ENCODE assay signal across 8 mouse cellular contexts in genomic region chr11:103809611-103810598, GRCm38 (mm10). TPM values are rescaled to one million over a fixed set of nuclear protein-coding genes. Genes with fewer than 3 reads are reported as not detected.
DNase-seq lines count a peak whose midpoint lies in the region; ATAC-seq and TF ChIP-seq lines count a peak whose summit lies in the region.

No protein-coding gene starts in this region.

- no peak overlapping the region for H3K27ac ChIP-seq in heart, adult 2 months
- no peak overlapping the region for H3K27ac ChIP-seq in embryonic facial prominence, embryonic 14.5 days (replicated peaks; ENCODE audit: low read depth, low read length)
- H3K27ac ChIP-seq in hindbrain, embryonic 16.5 days (ENCODE audit: low read depth, low read length), result peak overlapping the region; percentile 83
- H3K27ac ChIP-seq in liver, postnatal 0 days (ENCODE audit: low read depth), result no peak overlapping the region
- H3K27ac ChIP-seq in stomach, embryonic 14.5 days (ENCODE audit: low read length), result no peak overlapping the region

- intact Hi-C loops in heart, adult 2 months (cut with DNase I), result no loop called here

- peaks cover 14% of the 10 kb centered on the region for H3K27me3 ChIP-seq in heart, adult 2 months (ENCODE audit: control insufficient read depth, insufficient read depth, low read length)
- peaks cover 55% of the 10 kb centered on the region for H3K27me3 ChIP-seq in embryonic facial prominence, embryonic 14.5 days (replicated peaks; ENCODE audit: control insufficient read depth, insufficient read depth, low read length)
- H3K27me3 ChIP-seq in hindbrain, embryonic 16.5 days (replicated peaks; ENCODE audit: control insufficient read depth, insufficient read depth, low read length), result no peaks in the 10 kb centered on the region
- peaks cover 55% of the 10 kb centered on the region for H3K27me3 ChIP-seq in liver, postnatal 0 days (ENCODE audit: insufficient read depth, low read length)
- peaks cover 41% of the 10 kb centered on the region for H3K27me3 ChIP-seq in stomach, embryonic 14.5 days (ENCODE audit: control insufficient read depth, insufficient read depth, low read length)

- peak in 1 of 2 experiments; percentile 21 for DNase-seq in heart, adult 2 months
- DNase-seq in heart, adult 18-20 months, result no peak
- DNase-seq in Muller cell, postnatal 12 days (ENCODE audit: inconsistent ontology term), result peak; percentile 35
- peak; percentile 49 for DNase-seq in embryonic facial prominence, embryonic 14.5 days (ENCODE audit: low spot score)
- no peak for DNase-seq in liver, postnatal 0 days

- no peak for TF ChIP-seq POLR2A in heart, adult 2 months (IDR thresholded peaks at IDR 0.05; ENCODE audit: insufficient read depth, low read depth, low read length)

- no peaks in the 10 kb centered on the region for H3K79me2 ChIP-seq in heart, adult 2 months (replicated peaks; ENCODE audit: control insufficient read depth, insufficient read depth, low read length)

- H3K9ac ChIP-seq in heart, adult 2 months (ENCODE audit: low read depth, low read length), result no peak overlapping the region
- peak overlapping the region; percentile 62 for H3K9ac ChIP-seq in embryonic facial prominence, embryonic 14.5 days (ENCODE audit: low read depth, low read length)
- H3K9ac ChIP-seq in hindbrain, embryonic 16.5 days (ENCODE audit: low read depth, low read length), result peak overlapping the region; percentile 82
- H3K9ac ChIP-seq in liver, postnatal 0 days (replicated peaks), result no peak overlapping the region; the same call in 1 of the 2 replicates
- peak overlapping the region; percentile 25; the same call in 1 of the 2 replicates for H3K9ac ChIP-seq in stomach, embryonic 14.5 days (replicated peaks; ENCODE audit: low read depth, low read length)

- H3K4me3 ChIP-seq in heart, adult 2 months, result peak overlapping the region; percentile 44
- H3K4me3 ChIP-seq in embryonic facial prominence, embryonic 14.5 days (ENCODE audit: low read depth, low read length), result peak overlapping the region; percentile 54
- H3K4me3 ChIP-seq in hindbrain, embryonic 16.5 days (ENCODE audit: low read length), result peak overlapping the region; percentile 57
- H3K4me3 ChIP-seq in liver, postnatal 0 days (ENCODE audit: low read depth, low read length), result peak overlapping the region; percentile 47
- peak overlapping the region; percentile 51 for H3K4me3 ChIP-seq in stomach, embryonic 14.5 days (ENCODE audit: low read depth, low read length)

- no peaks in the 10 kb centered on the region for H3K36me3 ChIP-seq in heart, adult 2 months (ENCODE audit: control insufficient read depth, insufficient read depth, low read length)
- no peaks in the 10 kb centered on the region for H3K36me3 ChIP-seq in embryonic facial prominence, embryonic 14.5 days (ENCODE audit: control insufficient read depth, insufficient read depth, low read length)
- peaks cover 7% of the 10 kb centered on the region; the same call in 1 of the 2 replicates for H3K36me3 ChIP-seq in hindbrain, embryonic 16.5 days (ENCODE audit: control insufficient read depth, insufficient read depth, low read length)
- no peaks in the 10 kb centered on the region for H3K36me3 ChIP-seq in liver, postnatal 0 days (replicated peaks; ENCODE audit: insufficient read depth, low read length)
- no peaks in the 10 kb centered on the region for H3K36me3 ChIP-seq in stomach, embryonic 14.5 days (ENCODE audit: control insufficient read depth, insufficient read depth, low read length)

- WGBS in heart, adult 2 months, result 4% methylated on average over 92 of the region's 107 CpGs
- 2% methylated on average over 42 of the region's 107 CpGs for WGBS in embryonic facial prominence, embryonic 14.5 days
- WGBS in hindbrain, embryonic 16.5 days, result under 1% methylated on average over 89 of the region's 107 CpGs
- 1% methylated on average over 72 of the region's 107 CpGs for WGBS in liver, postnatal 0 days (ENCODE audit: insufficient replicate concordance)
- WGBS in stomach, embryonic 14.5 days, result under 1% methylated on average over 98 of the region's 107 CpGs

- H3K4me1 ChIP-seq in heart, adult 2 months (ENCODE audit: control insufficient read depth, insufficient read depth, low read length), result peaks cover 2% of the 10 kb centered on the region; the same call in 1 of the 2 replicates
- peaks cover 8% of the 10 kb centered on the region; the same call in 1 of the 2 replicates for H3K4me1 ChIP-seq in embryonic facial prominence, embryonic 14.5 days (ENCODE audit: control insufficient read depth, insufficient read depth, low read length)
- H3K4me1 ChIP-seq in hindbrain, embryonic 16.5 days (ENCODE audit: control insufficient read depth, insufficient read depth, low read depth, low read length), result peaks cover 30% of the 10 kb centered on the region
- H3K4me1 ChIP-seq in liver, postnatal 0 days (ENCODE audit: insufficient read depth), result no peaks in the 10 kb centered on the region
- H3K4me1 ChIP-seq in stomach, embryonic 14.5 days (ENCODE audit: control insufficient read depth, insufficient read depth, low read length), result peaks cover 6% of the 10 kb centered on the region; the same call in 1 of the 2 replicates

- ATAC-seq in embryonic facial prominence, embryonic 14.5 days (ENCODE audit: low read depth), result peak; percentile 58
- ATAC-seq in hindbrain, embryonic 16.5 days, result peak; percentile 61
- no peak for ATAC-seq in liver, postnatal 0 days
- ATAC-seq in stomach, embryonic 14.5 days (ENCODE audit: insufficient number of reproducible peaks, insufficient read depth, low FRiP score, low read depth), result peak; percentile 56; the same call in 1 of the 2 replicates
- no peak for ATAC-seq in inflammation-experienced regulatory T-cells, adult 6 months

- no peak for TF ChIP-seq EP300 in heart, adult 2 months (IDR thresholded peaks at IDR 0.05; ENCODE audit: insufficient read depth, low read depth, low read length)
- no peak for TF ChIP-seq EP300 in liver, postnatal 0 days (IDR thresholded peaks at IDR 0.05; ENCODE audit: low read depth)

- peak overlapping the region; percentile 96 for H3K4me2 ChIP-seq in embryonic facial prominence, embryonic 14.5 days (ENCODE audit: low read depth, low read length)
- peak overlapping the region; percentile 97 for H3K4me2 ChIP-seq in hindbrain, embryonic 16.5 days (ENCODE audit: low read length)
- H3K4me2 ChIP-seq in liver, postnatal 0 days (ENCODE audit: low read depth, low read length), result peak overlapping the region; percentile 76
- H3K4me2 ChIP-seq in stomach, embryonic 14.5 days (replicated peaks; ENCODE audit: low read depth, low read length), result peak overlapping the region; percentile 99

- H3K9me3 ChIP-seq in embryonic facial prominence, embryonic 14.5 days (ENCODE audit: control insufficient read depth, low read length), result 0 out of 2 replicates have a peak, but pooled peaks cover 4% of the 10 kb centered on the region
- no peaks in the 10 kb centered on the region for H3K9me3 ChIP-seq in hindbrain, embryonic 16.5 days (ENCODE audit: control insufficient read depth, low read length)
- peaks cover 3% of the 10 kb centered on the region; the same call in 1 of the 2 replicates for H3K9me3 ChIP-seq in liver, postnatal 0 days (ENCODE audit: low read length)
- no peaks in the 10 kb centered on the region for H3K9me3 ChIP-seq in stomach, embryonic 14.5 days (ENCODE audit: control insufficient read depth, low read depth, low read length)

- no peak for TF ChIP-seq CTCF in heart, adult 2 months (IDR thresholded peaks at IDR 0.05)
- TF ChIP-seq CTCF in liver, postnatal 0 days (IDR thresholded peaks at IDR 0.05; ENCODE audit: low read depth), result no peak

RNA-seq across cellular contexts. Expression of gene Wnt3, which starts 36.0 kb away (rescaled TPM):
- total RNA-seq in heart, adult 2 months (2021), result not detected
- polyA plus RNA-seq in heart, adult 2 months (2012; rRNA removed), result not detected in 2 replicates
- not detected for total RNA-seq in heart, adult 18-20 months (2021)
- 4.0 and 6.3 TPM in 2 replicates for polyA plus RNA-seq in embryonic facial prominence, embryonic 14.5 days (2014; fragmentation: Nextera tagmentation; extraction: Ambion mirVana)
- polyA plus RNA-seq in hindbrain, embryonic 16.5 days (2015; fragmentation: Nextera tagmentation; extraction: Ambion mirVana), result 11.0 and 12.1 TPM in 2 replicates
- polyA plus RNA-seq in liver, postnatal 0 days (2015; fragmentation: Nextera tagmentation; extraction: Ambion mirVana), result not detected in 2 replicates
- polyA plus RNA-seq in stomach, embryonic 14.5 days (2014; fragmentation: Nextera tagmentation; extraction: Ambion mirVana), result 0.07 and 0.10 TPM in 2 replicates
- polyA plus RNA-seq in inflammation-experienced regulatory T-cells, adult 6 months (2017; shearing (Covaris generic)), result 1 to 10 TPM in 2 of 3 experiments, under 1 TPM in 1; 0.53 to 2.9 (median 2.3) TPM

Comparison
In these comparisons a context has a peak if more than half of its experiments do, and no peak if none do; other contexts are left out.
1. DNase-seq: peak in Muller cell, postnatal 12 days (single experiment) and embryonic facial prominence, embryonic 14.5 days (single experiment); none in heart, adult 18-20 months (0 of 2) and liver, postnatal 0 days (single experiment).
2. H3K9ac ChIP-seq: peak in embryonic facial prominence, embryonic 14.5 days (single experiment), hindbrain, embryonic 16.5 days (single experiment) and stomach, embryonic 14.5 days (single experiment); none in heart, adult 2 months (single experiment) and liver, postnatal 0 days (single experiment).
3. ATAC-seq: peak in embryonic facial prominence, embryonic 14.5 days (single experiment), hindbrain, embryonic 16.5 days (single experiment) and stomach, embryonic 14.5 days (single experiment); none in liver, postnatal 0 days (single experiment) and inflammation-experienced regulatory T-cells, adult 6 months (single experiment).
4. Peak in every context shown above with its lines, with median percentiles within 50 percentile points of each other: H3K4me3 ChIP-seq and H3K4me2 ChIP-seq.